Mouse (Mus musculus): Measurements from ENCODE around the gene Cd276. TPM values are rescaled to one million over a fixed set of nuclear protein-coding genes. Genes with fewer than 3 reads are reported as not detected.

Gene Cd276
- 11.3 and 11.4 TPM in 2 replicates for polyA plus RNA-seq (2015; fragmentation: Nextera tagmentation; extraction: Ambion mirVana)

DNA sequence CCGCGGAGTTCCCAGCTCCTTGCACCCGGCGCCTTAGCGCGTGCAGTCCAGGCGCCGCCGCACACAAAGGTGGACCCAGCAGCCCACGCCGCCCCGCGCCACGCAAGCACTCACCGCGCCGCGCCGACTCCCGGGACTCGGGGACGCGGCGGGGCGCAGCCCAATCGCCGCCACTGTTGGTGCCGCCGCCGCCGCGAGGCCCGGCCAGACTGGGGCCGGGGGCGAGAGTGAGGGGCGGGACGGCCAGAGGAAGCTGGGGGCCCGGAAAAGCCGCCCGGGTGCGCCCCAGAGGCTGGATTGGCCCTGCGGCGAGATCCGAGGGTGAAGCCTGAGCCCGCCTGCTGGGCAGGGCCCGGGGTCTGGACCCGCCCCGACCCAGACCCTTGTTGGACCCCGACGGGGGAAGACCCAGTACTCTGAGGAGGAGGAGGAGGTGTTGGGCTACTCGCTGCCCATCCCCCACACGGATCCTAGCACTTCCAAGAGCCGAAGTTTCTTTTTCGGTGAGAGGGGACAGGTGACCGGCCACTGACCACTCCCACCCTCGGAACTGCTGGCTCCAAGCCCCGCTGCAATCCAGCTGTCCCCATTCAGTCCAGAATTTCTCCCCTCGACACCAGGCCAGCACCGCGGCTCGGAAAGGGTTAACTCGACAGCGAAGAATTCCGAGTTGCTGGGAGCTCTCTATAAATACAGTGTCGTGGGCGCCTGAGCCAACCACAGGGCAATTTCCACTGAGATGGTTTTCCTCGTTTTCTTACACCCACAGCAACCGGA lies at the start of gene Cd276:
Gene Cd276 (minus strand): TSS at position 530 of the 777 bp plus-strand sequence.
- Histone ChIP-seq H3K4me1 (replicated peaks; ENCODE audit: control insufficient read depth, insufficient read depth) (peaks cover 4% of the 10 kb centered on the region), H3K4me2 (replicated peaks; ENCODE audit: low read depth) (peak within 1 kb of the TSS; percentile 96), H3K9me3 (ENCODE audit: control insufficient read depth, low read length) (no peaks in the 10 kb centered on the region), H3K9ac (ENCODE audit: low read length) (peak within 1 kb of the TSS; percentile 98), H3K27me3 (ENCODE audit: control insufficient read depth, insufficient read depth, low read length) (no peaks in the 10 kb centered on the region), H3K27ac (replicated peaks) (peak within 1 kb of the TSS; percentile 96), H3K4me3 (ENCODE audit: low read depth, low read length) (peak within 1 kb of the TSS; percentile 82), H3K36me3 (ENCODE audit: control insufficient read depth, insufficient read depth, low read length) (no peaks in the 10 kb centered on the region)
- WGBS: under 1% methylated on average over 56 of the region's 68 CpGs
- ATAC-seq (ENCODE audit: low FRiP score, low TSS enrichment): peak; percentile 63
- TF ChIP-seq CTCF (IDR thresholded peaks at IDR 0.05; ENCODE audit: low read depth) (no peak), EP300 (optimal IDR thresholded peaks at IDR 0.05) (no peak)
- peak; percentile 75 for DNase-seq (ENCODE audit: low spot score)

DNA sequence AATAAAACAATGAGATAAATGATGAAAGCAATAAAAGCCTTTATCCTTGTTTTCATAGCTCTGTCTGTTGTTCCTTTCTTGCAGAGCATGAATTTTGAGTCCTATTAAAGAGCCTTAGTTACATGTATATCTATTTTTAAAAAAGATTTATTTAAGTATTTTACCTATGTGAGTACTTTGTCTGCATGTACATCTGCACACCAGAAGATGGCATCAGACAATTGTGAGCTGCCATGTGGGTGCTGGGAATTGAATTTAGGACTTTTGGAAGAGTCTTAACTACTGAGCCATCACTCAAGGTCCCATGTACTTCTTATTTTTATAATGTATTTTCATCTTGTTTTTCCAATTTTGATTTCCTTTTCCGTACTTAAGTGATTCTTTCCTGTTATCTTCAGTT lies 40.1 kb upstream of the Cd276 start:
- H3K36me3 ChIP-seq (ENCODE audit: control insufficient read depth, insufficient read depth, low read length): no peaks in the 10 kb centered on the region
- ATAC-seq (ENCODE audit: low FRiP score, low TSS enrichment) (no peak), DNase-seq (ENCODE audit: low spot score) (no peak)
- no peaks in the 10 kb centered on the region for H3K4me1 ChIP-seq (replicated peaks; ENCODE audit: control insufficient read depth, insufficient read depth)
- no peak overlapping the region for H3K4me2 ChIP-seq (replicated peaks; ENCODE audit: low read depth)
- no peaks in the 10 kb centered on the region for H3K27me3 ChIP-seq (ENCODE audit: control insufficient read depth, insufficient read depth, low read length)
- no peak overlapping the region for H3K27ac ChIP-seq (replicated peaks)
- no peak overlapping the region for H3K4me3 ChIP-seq (ENCODE audit: low read depth, low read length)
- H3K9me3 ChIP-seq (ENCODE audit: control insufficient read depth, low read length): no peaks in the 10 kb centered on the region
- WGBS: 89% methylated on average over 1 of the region's 1 CpGs
- TF ChIP-seq CTCF (IDR thresholded peaks at IDR 0.05; ENCODE audit: low read depth) (peak; percentile 26), EP300 (optimal IDR thresholded peaks at IDR 0.05) (no peak)
- no peak overlapping the region for H3K9ac ChIP-seq (ENCODE audit: low read length)

GRCm38 (mm10) chr9:58588657-58589056 lies 33.4 kb upstream of the Cd276 start:
- Histone ChIP-seq H3K27ac (replicated peaks) (no peak overlapping the region), H3K9me3 (ENCODE audit: control insufficient read depth, low read length) (no peaks in the 10 kb centered on the region), H3K9ac (ENCODE audit: low read length) (no peak overlapping the region), H3K4me1 (replicated peaks; ENCODE audit: control insufficient read depth, insufficient read depth) (no peaks in the 10 kb centered on the region), H3K36me3 (ENCODE audit: control insufficient read depth, insufficient read depth, low read length) (no peaks in the 10 kb centered on the region), H3K27me3 (ENCODE audit: control insufficient read depth, insufficient read depth, low read length) (no peaks in the 10 kb centered on the region), H3K4me2 (replicated peaks; ENCODE audit: low read depth) (no peak overlapping the region), H3K4me3 (ENCODE audit: low read depth, low read length) (no peak overlapping the region)
- TF ChIP-seq CTCF (IDR thresholded peaks at IDR 0.05; ENCODE audit: low read depth) (no peak), EP300 (optimal IDR thresholded peaks at IDR 0.05) (no peak)
- WGBS: 89% methylated on average over 4 of the region's 4 CpGs
- ATAC-seq (ENCODE audit: low FRiP score, low TSS enrichment) (no peak), DNase-seq (ENCODE audit: low spot score) (no peak)

DNA sequence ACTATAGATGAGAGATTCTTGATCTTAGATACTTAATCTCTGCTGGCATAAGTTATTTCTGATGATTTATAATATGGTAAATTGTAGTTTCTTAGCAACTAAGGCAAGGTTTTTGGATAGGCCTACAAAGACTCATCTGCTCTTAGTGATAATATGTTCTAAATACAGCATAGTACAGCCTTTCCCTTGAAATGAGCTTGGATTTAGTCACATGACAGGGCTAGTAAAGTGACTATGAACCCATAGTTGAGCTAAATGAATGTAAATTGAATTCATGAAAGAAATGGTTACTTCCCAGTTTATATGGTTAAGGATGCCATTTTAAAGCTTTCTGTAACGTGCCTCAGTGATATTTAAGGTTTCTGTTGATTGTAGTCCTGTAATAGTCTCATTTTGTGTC lies 29.1 kb upstream of the Cd276 start:
- Histone ChIP-seq H3K27ac (replicated peaks) (no peak overlapping the region), H3K4me2 (replicated peaks; ENCODE audit: low read depth) (no peak overlapping the region), H3K27me3 (ENCODE audit: control insufficient read depth, insufficient read depth, low read length) (no peaks in the 10 kb centered on the region), H3K36me3 (ENCODE audit: control insufficient read depth, insufficient read depth, low read length) (no peaks in the 10 kb centered on the region), H3K9ac (ENCODE audit: low read length) (no peak overlapping the region), H3K4me1 (replicated peaks; ENCODE audit: control insufficient read depth, insufficient read depth) (no peaks in the 10 kb centered on the region), H3K9me3 (ENCODE audit: control insufficient read depth, low read length) (no peaks in the 10 kb centered on the region), H3K4me3 (ENCODE audit: low read depth, low read length) (no peak overlapping the region)
- TF ChIP-seq EP300 (optimal IDR thresholded peaks at IDR 0.05): no peak
- TF ChIP-seq CTCF (IDR thresholded peaks at IDR 0.05; ENCODE audit: low read depth): no peak
- WGBS: 78% methylated on average over 1 of the region's 1 CpGs
- ATAC-seq (ENCODE audit: low FRiP score, low TSS enrichment): no peak
- no peak for DNase-seq (ENCODE audit: low spot score)

DNA sequence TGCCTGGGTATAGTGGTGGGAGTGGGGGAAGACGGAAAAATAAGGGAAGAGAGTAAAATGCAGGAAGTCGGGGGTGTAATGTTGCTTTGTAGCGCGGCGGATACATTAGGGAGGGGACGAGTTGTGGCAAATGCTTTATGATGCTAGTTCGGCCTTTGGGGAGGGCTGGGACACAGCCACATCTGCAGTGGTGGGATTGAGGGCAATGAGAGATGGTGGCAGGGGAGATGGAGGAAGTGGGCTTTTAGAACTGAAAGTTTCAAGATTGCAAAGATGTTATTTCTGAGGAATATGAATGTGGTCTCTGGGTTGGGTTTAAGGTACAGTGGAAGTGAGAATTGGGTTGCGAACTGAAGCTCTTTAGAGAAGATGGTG lies 28.0 kb upstream of the Cd276 start:
- peak overlapping the region; percentile 60 for H3K4me2 ChIP-seq (replicated peaks; ENCODE audit: low read depth)
- H3K27ac ChIP-seq (replicated peaks): peak overlapping the region; percentile 95
- under 1% methylated on average over 8 of the region's 8 CpGs for WGBS
- H3K27me3 ChIP-seq (ENCODE audit: control insufficient read depth, insufficient read depth, low read length): no peaks in the 10 kb centered on the region
- ATAC-seq (ENCODE audit: low FRiP score, low TSS enrichment) (no peak), DNase-seq (ENCODE audit: low spot score) (peak; percentile 26)
- H3K9me3 ChIP-seq (ENCODE audit: control insufficient read depth, low read length): no peaks in the 10 kb centered on the region
- H3K9ac ChIP-seq (ENCODE audit: low read length): peak overlapping the region; percentile 98
- TF ChIP-seq EP300 (optimal IDR thresholded peaks at IDR 0.05) (no peak), CTCF (IDR thresholded peaks at IDR 0.05; ENCODE audit: low read depth) (no peak)
- no peaks in the 10 kb centered on the region for H3K36me3 ChIP-seq (ENCODE audit: control insufficient read depth, insufficient read depth, low read length)
- no peaks in the 10 kb centered on the region for H3K4me1 ChIP-seq (replicated peaks; ENCODE audit: control insufficient read depth, insufficient read depth)
- peak overlapping the region; percentile 81 for H3K4me3 ChIP-seq (ENCODE audit: low read depth, low read length)

GRCm38 (mm10) chr9:58582581-58583266 lies 27.5 kb upstream of the Cd276 start:
- H3K36me3 ChIP-seq (ENCODE audit: control insufficient read depth, insufficient read depth, low read length): no peaks in the 10 kb centered on the region
- peak overlapping the region; percentile 81 for H3K4me3 ChIP-seq (ENCODE audit: low read depth, low read length)
- H3K27ac ChIP-seq (replicated peaks): peak overlapping the region; percentile 95
- peak overlapping the region; percentile 60 for H3K4me2 ChIP-seq (replicated peaks; ENCODE audit: low read depth)
- ATAC-seq (ENCODE audit: low FRiP score, low TSS enrichment): peak; percentile 49
- TF ChIP-seq CTCF (IDR thresholded peaks at IDR 0.05; ENCODE audit: low read depth): no peak
- no peak for TF ChIP-seq EP300 (optimal IDR thresholded peaks at IDR 0.05)
- H3K9ac ChIP-seq (ENCODE audit: low read length): peak overlapping the region; percentile 98
- DNase-seq (ENCODE audit: low spot score): no peak
- no peaks in the 10 kb centered on the region for H3K27me3 ChIP-seq (ENCODE audit: control insufficient read depth, insufficient read depth, low read length)
- no peaks in the 10 kb centered on the region for H3K4me1 ChIP-seq (replicated peaks; ENCODE audit: control insufficient read depth, insufficient read depth)
- under 1% methylated on average over 41 of the region's 42 CpGs for WGBS
- H3K9me3 ChIP-seq (ENCODE audit: control insufficient read depth, low read length): no peaks in the 10 kb centered on the region

Data from stomach, postnatal 0 days (tissue).